Mouse (Mus musculus) CD4-positive helper T cell, adult 2 months (primary cell): ENCODE measurements at regions not wholly inside any gene's neighbourhood (a gene's known extent, or its start where the extent isn't known, plus 50 kb on each side); places are given as distances from the start of the nearest gene placed in this dataset.

ENCODE experiments used
- DNase-seq: peaks from one replicate; pipeline ENCODE4 v3.0.0-alpha.2; 2012; ENCODE audit warnings: low read depth, missing footprints, low spot score

DNA sequence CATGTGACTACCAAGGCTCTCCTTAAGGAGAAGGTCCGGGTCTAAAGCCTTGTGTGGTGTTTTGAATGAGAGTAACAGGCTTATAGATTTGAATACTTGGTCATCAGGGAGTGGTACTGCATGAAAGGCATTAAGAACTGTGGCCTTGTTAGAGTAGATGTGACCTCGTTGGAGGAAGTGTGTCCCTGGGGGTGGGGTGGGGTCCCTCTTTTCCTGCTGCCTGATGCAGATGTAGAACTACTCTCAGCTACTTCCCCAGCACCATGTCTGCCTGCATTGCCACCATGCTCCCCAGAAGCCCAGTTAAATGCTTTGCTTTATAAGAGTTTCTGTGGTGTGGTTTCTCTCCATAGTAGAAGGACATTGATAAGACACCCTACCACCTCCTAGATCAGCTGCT lies 367.9 kb downstream of the Cbln4 start:
- DNase-seq = no peak

DNA sequence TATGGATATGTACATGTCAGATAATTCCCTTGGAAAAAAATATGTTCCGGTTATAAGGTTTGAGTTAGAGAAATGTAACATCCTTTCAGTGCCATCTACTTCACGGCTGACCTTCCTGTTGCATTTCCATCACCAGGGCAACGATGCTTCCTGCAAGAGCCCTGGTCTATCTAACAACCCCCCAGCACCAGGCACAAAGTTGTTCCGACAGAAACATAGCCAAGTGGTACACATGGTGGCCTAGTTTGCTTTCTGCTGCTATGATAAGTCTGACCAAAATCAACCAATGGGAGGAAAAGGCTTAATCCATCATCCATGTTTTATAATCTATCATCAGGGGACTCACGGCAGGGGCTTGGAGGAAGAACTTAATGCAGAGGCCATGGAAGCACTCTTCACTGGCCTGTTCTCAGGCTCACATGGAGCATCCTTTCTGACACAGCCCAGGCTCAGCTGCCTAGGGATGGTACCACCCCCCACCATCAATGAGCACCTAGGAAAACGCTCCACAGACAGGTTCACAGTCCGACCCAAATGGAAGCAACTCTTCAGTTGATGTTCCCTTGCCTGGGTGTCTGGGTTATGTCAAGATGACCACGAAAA lies 372.2 kb downstream of the Cbln4 start:
- no peak for DNase-seq

DNA sequence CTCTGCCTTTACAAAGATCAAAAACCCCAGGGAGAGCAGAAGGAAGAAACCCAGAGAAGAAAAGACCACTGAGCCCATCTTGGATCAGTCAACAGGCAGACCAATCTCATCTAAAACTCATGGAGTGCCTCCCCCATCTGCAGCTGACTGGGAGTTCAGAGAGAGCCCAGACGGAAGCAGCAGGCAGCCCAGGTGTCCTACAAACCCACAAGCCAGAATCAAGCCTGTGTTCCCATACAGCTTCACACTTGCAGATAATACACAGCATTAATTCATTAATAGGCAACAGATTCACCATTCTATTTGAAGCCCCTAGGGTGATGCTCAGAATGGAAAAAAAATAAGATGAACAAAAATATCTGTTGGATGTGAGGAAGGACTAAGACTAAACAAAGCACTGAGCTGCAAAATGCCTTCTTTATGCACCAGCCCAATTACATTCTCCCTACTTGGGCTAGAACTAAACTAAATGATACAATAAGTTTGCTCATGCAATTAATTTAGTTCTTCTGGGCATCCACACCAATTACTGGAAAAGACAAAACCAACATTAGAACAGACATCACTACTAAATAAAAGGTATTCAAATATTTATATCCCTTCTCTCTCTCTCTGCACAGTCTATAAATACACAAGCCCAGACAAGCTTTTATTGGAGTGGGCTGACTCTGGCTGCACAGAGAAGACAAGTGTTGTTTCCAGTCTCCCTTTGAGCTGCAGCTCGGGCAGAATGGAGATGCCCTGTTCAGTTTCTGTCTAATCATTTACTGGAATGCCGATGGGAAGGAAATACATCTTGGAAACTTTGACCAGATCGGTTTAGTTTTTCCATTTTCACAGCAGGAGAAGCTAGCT lies 374.2 kb downstream of the Cbln4 start:
- no peak for DNase-seq

DNA sequence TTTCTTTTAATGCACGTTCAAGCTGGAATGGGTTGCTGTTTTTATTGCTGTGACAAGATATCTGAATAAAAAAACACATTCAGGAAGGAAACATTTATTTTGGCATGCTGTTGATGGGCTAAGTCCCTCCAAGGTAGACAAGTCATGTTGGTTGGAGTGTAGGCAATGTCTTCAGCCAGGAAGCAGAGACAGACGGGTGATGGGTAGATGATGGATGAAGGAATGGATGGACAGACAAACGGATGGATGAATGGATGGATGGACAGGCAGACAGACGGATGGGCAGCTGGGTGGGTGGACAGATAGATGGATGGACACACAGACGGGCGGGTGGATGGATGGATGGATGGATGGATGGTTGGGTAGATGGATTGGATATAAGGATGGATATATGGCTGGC lies 380.7 kb downstream of the Cbln4 start:
- DNase-seq = no peak

DNA sequence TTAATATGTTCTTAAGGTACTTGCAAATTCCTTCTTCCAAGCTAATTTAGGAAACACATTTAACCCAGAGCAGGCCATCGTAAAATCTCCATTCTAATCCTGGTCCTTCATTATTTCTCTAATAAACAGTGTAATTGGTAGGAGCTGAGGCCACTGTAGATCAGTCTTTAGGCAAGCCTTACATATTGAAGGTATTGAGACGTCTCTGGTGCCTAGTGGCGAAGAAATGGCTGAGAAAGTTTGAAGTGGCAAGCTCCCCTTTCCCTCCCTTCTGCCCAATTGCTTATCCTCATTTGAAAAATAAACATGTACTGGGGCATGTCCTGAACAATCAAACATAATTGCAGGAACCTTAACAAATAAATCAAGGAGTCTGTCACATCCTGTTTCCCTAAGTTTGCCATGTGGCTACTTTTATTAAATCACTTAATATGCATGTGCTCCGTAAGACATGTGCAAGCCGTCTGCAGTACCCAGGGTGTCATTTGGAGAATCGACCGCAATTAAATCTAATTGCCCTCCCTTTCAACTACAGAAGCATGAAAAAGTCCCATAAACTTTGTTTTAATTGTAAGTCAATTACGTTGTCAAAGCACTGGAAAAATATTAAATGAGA lies 381.3 kb downstream of the Cbln4 start:
- DNase-seq = no peak

DNA sequence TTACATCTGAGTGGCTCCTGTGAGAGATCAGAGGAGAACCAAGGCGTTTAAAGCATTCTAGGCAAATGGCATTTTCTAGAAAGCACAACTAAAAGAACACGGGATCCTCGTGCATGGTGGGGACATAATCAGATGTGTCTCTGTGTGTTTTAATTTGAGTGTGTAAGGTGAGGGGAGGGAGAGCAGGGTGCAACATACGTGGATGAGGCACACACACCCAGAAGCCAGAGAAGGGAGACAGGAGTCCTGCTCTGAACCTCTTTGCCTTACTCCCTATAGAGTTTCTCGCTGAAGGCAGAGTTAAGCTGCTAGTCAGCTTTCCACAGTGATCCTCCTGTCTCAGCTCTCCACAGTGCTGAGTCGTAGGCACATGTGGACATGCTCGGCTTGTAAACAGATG lies 386.1 kb downstream of the Cbln4 start:
- DNase-seq = no peak

DNA sequence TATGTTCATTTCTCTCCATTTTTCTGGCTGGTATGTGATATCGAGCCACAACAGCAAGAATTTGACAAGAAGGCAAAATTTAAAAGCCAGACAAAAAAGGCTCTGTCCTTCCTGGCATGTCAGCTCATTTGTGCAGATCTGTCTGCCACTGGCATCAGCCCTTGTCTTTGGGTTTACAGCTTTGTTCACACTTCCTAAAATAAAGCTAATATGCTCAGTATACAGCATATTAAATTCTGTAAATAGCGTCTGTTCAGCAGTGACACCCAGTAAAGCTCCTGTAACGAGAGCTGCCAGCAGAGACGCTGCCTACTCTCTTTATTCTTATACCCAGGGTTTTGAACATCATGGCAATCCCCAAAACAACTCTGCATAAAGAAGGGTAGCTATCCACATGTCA lies 401.5 kb downstream of the Cbln4 start:
- DNase-seq = no peak

DNA sequence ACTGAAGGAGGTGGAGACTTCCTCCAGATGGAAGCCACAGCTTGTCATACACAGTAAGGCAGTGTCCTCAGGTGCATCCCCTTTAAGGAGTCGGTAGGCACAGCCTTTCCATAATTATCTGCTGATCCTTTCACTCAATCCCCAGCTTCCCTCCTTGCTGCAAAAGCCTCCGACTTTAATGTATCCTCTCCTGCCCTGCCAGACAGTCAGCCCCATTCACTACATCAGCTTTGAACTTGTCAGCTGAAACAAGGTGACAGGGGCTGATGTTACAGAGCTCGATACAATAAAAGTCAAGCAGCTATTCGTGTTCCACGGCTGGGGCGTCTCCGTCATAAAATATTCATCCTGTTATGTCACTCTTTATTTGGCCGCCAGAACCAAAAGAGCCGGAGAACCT lies 402.8 kb downstream of the Cbln4 start:
- no peak for DNase-seq

DNA sequence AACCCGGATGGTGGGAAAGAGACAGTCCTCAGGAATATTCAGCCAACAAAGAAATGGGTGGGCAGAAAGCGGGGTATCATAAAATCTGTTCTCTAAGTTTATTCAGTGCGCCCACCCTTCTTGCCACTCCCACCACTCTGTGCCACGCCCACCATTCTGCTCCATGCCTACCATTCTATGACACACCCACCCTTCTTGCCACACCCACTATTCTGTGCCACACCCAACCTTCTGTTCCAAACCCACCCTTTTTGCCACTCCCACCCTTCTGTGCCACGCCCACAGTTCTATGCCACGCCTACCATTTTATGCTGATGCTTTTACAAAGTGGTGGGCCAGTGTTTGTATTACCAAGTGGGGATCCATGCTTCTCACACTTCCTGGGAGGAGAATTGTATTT lies 404.3 kb downstream of the Cbln4 start:
- no peak for DNase-seq

DNA sequence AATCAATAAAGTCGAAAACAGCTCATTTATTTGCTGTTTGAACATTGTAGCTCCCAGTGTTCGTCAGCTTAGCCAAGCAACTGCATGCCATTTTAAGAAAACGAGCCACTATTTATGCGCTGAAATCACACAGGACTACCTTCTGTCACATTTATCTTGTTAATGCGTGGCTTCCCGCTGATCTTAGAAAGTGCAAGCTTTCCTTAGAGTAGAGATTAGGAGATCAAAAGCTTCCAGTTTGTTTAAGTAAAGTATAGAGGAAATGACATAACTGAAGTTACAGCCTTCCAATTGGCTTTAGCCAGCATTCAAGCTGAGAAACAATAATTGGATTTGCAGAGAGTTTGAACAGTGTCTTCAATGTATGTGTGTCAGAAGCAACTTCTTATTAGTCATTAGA lies 406.4 kb downstream of the Cbln4 start:
- DNase-seq = no peak

DNA sequence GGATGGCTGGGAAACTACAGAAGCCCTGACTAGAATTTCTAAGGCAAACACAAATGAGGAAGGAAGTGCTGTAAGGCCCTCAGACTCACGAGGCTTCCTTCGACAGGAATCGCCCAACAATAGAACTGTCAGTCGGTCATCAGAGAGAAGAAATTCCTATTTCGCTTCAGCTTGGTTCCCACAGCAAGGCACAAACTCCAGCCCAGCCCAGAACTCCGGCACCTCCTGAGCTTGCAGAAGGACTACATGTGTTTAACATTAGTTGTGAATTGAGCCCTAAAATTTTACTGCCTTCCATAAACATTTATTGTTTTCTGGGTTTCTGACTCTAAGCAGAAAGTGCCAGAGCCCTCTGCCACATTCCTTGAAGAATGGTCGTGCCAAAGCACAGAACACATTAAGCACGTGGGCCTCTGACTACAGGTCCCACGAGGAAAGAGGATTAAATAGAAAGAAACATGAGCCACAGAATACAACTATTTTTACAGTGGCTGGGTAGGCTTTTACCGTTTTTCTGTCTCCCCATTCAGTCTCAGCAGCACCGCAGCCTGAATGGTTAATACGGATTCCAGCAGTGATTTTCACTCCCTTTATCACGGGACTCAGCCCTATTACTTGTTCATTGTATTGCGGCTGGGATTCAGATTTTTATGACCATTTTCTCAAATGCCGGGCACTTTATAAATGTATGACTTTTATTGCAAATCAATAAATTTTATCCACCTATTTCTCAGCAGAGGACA lies 409.7 kb downstream of the Cbln4 start:
- no peak for DNase-seq

DNA sequence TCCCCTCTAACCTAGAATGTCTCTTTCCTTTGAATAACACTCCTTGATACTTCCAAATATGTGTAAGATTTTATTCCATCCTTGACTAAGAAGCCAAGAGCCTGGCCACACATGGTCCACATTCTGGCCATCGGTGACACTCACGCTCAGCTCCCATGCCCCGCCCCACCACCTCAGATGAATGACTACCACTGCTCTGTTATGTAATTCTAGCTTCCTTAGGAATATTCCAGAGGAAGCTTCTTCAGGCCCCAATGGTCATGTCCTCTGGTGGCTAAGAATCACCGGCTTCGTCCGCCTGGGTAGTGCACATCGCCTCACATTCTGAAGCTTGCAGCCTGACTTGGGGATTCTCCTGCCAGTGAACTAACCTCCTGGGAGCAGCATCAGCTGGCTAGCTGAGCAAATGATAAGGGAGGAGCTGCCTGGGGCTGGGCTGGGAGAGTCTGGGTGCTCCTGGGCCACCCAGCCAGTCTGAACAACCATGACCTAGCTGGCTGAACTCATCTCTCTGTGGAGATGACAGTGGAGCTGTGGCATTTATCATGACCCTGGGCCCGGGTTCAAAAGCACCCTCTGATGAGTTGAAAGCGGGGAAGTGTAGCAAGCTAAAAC lies 413.1 kb downstream of the Cbln4 start:
- DNase-seq = no peak

DNA sequence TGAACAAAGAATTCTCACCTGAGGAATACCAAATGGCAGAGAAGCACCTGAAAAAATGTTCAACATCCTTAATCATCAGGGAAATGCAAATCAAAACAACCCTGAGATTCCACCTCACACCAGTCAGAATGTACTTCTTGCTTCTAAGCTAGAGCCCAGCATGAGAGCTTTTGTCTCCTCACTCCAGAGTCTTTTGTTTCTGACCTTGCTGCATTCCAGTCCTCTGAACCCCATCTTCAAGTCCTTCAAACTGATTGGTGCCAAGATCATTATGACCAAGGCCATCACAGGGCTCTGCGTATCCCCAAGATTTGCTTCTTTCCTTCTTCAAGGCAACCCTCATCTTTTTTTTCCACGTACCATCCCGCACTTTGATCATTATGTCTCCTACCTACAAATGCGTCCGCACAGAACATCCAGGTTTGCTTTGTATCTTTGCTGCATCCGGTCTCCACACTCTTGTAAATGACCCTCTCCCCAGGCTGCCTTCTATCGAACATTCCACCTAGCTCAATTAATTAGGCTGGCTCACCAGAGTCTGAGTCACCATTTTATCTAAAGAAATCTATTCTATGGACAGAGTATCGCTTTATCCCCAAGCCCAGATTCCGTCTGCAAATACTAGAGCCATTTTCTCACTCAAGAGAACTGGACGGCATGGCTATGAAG lies 414.9 kb downstream of the Cbln4 start:
- DNase-seq = no peak

DNA sequence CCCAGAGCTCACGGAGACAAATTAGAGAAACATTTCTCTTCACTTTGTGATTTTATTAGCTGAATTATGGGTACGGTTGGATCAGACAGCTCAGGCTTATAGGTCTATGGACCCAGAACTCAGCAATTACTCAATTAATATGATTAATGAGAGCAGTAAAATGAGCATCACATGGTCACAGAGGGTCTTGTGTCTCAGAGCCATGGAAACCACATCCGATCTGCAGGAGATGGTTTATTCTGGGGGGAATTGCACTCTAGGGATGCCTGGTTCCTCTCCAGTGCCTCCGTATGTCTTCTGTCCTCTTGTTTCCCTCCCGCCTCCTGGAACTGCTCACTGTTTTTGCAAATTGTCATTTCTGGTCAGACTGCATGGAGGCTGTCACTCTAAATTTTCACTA lies 422.6 kb downstream of the Cbln4 start:
- DNase-seq = no peak

DNA sequence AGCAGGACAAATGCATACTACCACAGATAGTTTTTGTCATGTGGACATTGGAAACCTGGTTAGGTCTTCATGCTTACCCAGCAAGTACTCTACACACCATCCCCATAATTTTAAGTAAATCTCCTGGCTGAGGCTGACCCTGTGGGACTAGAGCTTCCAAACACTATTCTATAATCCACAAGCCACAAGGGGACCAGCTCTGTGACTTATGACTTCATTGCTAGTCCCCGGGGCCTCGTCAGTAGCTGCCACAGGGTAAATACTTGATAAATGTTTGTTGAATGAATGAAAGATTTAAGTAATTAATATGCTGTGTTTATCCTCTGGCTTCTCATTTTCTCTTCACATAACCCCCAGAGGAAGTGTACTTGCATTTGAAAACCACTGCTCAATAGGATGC lies 423.0 kb downstream of the Cbln4 start:
- no peak for DNase-seq

DNA sequence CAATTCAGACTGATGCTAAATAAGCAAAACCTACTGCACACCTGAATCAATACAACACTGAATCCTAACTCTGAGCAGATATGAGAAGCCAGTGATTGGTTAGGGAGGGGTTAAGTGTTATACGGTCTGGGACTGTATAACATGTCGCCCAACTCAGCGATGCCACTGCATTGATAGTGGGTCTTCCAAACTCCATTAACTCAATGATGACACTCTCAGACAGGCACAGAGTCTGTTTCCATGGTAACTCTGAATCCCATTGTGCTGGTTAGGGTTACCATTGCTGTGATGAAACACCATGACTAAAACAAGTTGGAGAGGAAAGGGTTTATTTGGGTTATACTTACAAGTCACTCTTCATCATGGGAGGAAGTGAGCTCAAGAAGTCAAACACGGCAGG lies 424.5 kb downstream of the Cbln4 start:
- DNase-seq = no peak

DNA sequence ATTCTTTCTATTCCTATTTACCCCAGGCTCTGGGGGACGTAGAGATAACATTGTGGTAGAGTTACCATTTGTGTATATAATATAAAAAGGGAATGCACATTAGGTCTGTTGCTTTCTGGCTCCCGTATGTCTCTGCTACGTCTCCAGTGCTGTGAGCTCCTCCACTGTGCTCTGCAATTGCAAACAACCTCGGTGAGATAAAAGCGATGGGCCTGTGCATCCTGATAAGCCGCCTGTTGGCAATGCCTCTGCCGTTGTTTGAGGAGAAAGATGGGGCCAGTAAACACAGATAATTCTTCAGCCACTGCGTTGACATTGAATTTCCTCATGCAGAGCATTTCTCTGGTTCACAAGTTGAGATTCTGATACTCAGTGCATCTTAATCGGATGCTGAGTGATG lies 424.9 kb downstream of the Cbln4 start:
- DNase-seq = no peak

DNA sequence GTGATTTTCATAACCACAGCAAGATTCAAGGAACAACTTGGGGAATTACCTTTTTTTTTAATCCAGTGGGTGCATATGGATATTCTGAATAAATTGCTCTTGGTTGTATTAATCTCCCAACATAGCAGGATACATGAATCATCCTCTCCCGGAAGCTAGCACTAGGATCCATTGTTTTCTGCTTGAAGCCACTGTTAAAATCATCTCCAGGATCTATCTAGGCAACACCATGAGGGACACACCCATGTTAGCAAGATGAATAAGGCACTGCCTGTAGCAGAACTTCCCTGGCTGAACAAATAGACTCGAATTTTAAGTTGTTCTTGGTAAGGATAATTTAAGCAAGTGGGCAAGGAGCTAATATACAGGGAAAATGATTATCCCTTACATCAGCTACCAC lies 427.8 kb downstream of the Cbln4 start:
- no peak for DNase-seq

DNA sequence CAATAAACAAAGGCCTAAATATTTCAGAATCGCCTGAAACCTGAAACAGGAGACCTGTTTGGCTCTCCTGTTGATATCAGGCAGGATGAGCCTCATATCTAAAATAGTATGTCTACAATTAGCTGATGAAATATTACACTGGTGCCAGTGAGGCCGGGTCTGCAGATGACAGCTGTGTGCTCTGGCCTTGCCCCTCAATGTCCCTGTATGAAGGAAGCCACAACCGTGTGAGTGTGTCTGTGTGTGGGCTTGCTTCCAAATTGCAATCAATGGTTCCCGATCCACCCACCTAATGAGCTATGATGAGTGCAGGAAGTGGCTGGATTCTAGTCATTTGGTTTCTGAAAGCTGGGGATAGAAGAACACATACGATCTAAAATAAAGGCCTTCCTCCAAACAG lies 438.2 kb downstream of the Cbln4 start:
- no peak for DNase-seq

DNA sequence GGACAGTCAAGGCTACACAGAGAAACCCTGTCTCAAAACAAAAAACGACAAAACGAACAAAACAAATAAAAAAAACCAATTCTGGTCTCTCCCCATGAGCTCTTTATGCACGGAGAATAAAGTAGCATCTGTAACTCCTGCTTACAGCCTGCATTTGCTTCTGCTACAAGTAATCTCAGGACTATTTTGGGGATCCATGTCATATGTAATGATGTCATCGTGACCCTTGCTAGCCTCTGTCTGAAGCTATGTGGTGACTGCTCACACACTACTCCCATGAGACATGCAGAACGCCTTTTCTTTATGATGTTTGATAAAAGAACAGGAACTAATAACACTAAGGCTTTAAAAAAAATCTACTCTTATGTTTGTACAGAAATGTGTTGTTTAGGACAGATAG lies 448.0 kb downstream of the Cbln4 start:
- no peak for DNase-seq

DNA sequence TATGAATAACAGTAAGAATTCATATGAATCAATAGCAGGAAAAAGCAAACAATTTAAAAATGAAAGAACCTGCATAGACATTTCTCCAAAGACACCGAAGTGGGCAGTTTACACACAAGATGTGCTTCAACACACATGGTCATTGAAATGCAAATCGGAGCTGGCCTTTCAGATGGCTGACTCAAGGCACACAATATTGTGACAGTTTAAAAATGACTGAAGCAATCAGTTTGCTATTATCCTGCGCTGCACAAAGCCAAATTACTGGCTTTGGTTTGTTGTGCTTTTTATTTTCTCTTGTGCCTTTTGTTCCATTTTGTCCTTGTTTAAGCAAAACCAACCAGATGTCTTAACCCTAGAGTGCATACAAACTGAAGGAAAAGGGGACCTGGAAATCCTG lies 449.4 kb downstream of the Cbln4 start:
- no peak for DNase-seq
